Mouse (Mus musculus) liver, postnatal 0 days (tissue): Measurements from ENCODE around the gene Nup62. TPM values are rescaled to one million over a fixed set of nuclear protein-coding genes. Genes with fewer than 3 reads are reported as not detected.
A peak's percentile ranks its signal among the peaks of the same experiment; 100 is the strongest.

ENCODE experiments used
- ATAC-seq: fragments of 200-750 bp; cut with Nextera tagmentation; 2 replicates; pipeline ENCODE4 v1.8.0; 2017; ENCODE audit warnings: mild to moderate bottlenecking, moderate library complexity
- DNase-seq: peaks from one replicate; pipeline ENCODE4 v3.0.0-alpha.2; 2016
- H3K27ac ChIP-seq: fragments of 300-500 bp; sonication (generic); 2 replicates; pipeline ENCODE4 v1.5.1; 2014; ENCODE audit warnings: antibody characterized with exemption, moderate library complexity, mild to moderate bottlenecking, low read depth
- H3K27me3 ChIP-seq: fragments of 300-500 bp; sonication (generic); 2 replicates; pipeline ENCODE4 v1.6.1; 2014; ENCODE audit warnings: low read length, control low read depth, mixed read lengths; ENCODE audit not compliant: insufficient read depth
- H3K36me3 ChIP-seq: fragments of 300-500 bp; sonication (generic); replicated peaks from 2 replicates; pipeline ENCODE4 v1.6.1; 2014; ENCODE audit warnings: mild to moderate bottlenecking, control low read depth, low read length, moderate library complexity, mixed read lengths; ENCODE audit not compliant: insufficient read depth
- H3K4me1 ChIP-seq: fragments of 300-500 bp; sonication (generic); 2 replicates; pipeline ENCODE4 v1.6.1; 2014; ENCODE audit warnings: antibody characterized with exemption, mild to moderate bottlenecking, control low read depth; ENCODE audit not compliant: insufficient read depth
- H3K4me2 ChIP-seq: fragments of 300-500 bp; sonication (generic); 2 replicates; pipeline ENCODE4 v1.6.1; 2014; ENCODE audit warnings: low read depth, mild to moderate bottlenecking, low read length, moderate library complexity, mixed read lengths
- H3K4me3 ChIP-seq: fragments of 300-500 bp; sonication (generic); 2 replicates; pipeline ENCODE4 v1.5.1; 2014; ENCODE audit warnings: low read depth, low read length
- H3K9ac ChIP-seq: fragments of 300-500 bp; sonication (generic); replicated peaks from 2 replicates; pipeline ENCODE4 v1.6.1; 2014; ENCODE audit warnings: mild to moderate bottlenecking, moderate library complexity
- H3K9me3 ChIP-seq: fragments of 300-500 bp; sonication (generic); 2 replicates; pipeline ENCODE4 v1.6.1; 2016; ENCODE audit warnings: mild to moderate bottlenecking, control low read depth, low read length, mixed read lengths
- CTCF ChIP-seq: sonication (generic); IDR thresholded peaks from 2 replicates; pipeline ENCODE4 v1.5.1; 2016; ENCODE audit warnings: antibody characterized with exemption, low read depth
- EP300 ChIP-seq: IDR thresholded peaks from 2 replicates; pipeline ENCODE4 v1.6.1; 2016; ENCODE audit warnings: antibody characterized with exemption, low read depth, mild to moderate bottlenecking
- WGBS: fragments of 180-500 bp; shearing (Covaris S2); extraction: QIAGEN DNeasy Blood & Tissue Kit; methylation state at CpG from one replicate; pipeline ENCODE4 v1.1.7; 2014; ENCODE audit not compliant: insufficient replicate concordance; 5-methylcytosine and 5-hydroxymethylcytosine counted together
- polyA plus RNA-seq: library from polyadenylated mRNA; unstranded; fragments of >200 nt; fragmentation: Nextera tagmentation; extraction: Ambion mirVana; gene quantifications from 2 replicates; pipeline ENCODE4 v1.2.1, GENCODE M21; 2015

Gene Nup62
- polyA plus RNA-seq, 1 experiment from 2014 or later = 21.4 TPM

DNA sequence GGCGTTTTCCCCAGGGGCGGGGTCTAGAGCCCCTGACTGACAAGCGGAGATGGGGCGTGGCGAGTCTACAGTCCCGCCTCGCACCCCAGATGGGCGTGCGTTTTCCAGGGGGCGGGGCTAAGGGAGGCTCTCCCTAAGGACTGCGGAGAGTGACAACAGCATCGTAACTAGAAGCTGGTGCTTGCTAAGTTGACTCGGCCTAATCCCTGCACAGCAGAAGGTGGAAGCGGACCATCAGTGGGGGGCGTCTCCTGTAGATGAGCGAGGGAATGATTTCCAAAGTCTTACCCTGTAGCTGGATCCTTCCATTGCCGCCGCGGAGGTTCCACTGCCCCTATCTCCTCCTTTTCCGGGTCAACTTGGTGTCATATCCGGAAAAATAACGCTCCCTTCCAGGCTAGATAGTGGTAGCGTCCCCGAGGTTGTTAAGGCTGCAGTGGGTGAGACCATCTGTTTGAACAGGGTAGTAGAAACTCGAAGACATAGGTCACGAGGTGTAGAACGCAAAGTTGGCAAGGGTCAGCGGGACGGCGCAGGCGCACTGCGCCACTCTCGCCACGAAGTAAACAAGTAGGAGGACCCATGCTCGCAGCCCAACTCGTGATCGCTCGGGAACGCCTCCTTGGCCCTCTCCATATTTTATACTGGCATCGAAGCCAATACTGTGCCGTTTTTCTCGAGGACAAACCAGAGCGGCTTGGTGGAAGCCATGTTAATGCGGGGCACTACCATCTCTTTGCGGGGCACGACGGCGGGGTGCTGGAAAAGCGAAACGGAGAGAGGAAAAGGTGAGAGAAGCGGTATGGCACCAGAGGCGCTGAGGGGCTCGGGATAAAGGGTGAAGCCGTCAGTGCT is 32.9 kb downstream of the Nup62 start, which contains the start of the genes Akt1s1 and Tbc1d17:
Gene Akt1s1 (plus strand): TSS at position 431 of the 855 bp plus-strand sequence.
Gene Tbc1d17 (minus strand): TSS at position 519 of the 855 bp plus-strand sequence.
- H3K36me3 ChIP-seq = peaks cover 30% of the 10 kb centered on the region
- peak within 1 kb of the TSS; percentile 80 for H3K4me3 ChIP-seq
- H3K4me2 ChIP-seq = peak within 1 kb of the TSS; percentile 75
- peak; percentile 97 for DNase-seq
- H3K27ac ChIP-seq = peak within 1 kb of the TSS; percentile 99
- peak; percentile 85 for ATAC-seq
- 0 out of 2 replicates have a peak, but pooled peaks have one; percentile 7 for TF ChIP-seq CTCF
- TF ChIP-seq EP300 = peak; percentile 44
- H3K4me1 ChIP-seq = peaks cover 35% of the 10 kb centered on the region
- no peaks in the 10 kb centered on the region for H3K9me3 ChIP-seq
- under 1% methylated on average over 54 of the region's 54 CpGs for whole genome bisulfite sequencing
- H3K27me3 ChIP-seq = no peaks in the 10 kb centered on the region
- peak within 1 kb of the TSS; percentile 81 for H3K9ac ChIP-seq

DNA sequence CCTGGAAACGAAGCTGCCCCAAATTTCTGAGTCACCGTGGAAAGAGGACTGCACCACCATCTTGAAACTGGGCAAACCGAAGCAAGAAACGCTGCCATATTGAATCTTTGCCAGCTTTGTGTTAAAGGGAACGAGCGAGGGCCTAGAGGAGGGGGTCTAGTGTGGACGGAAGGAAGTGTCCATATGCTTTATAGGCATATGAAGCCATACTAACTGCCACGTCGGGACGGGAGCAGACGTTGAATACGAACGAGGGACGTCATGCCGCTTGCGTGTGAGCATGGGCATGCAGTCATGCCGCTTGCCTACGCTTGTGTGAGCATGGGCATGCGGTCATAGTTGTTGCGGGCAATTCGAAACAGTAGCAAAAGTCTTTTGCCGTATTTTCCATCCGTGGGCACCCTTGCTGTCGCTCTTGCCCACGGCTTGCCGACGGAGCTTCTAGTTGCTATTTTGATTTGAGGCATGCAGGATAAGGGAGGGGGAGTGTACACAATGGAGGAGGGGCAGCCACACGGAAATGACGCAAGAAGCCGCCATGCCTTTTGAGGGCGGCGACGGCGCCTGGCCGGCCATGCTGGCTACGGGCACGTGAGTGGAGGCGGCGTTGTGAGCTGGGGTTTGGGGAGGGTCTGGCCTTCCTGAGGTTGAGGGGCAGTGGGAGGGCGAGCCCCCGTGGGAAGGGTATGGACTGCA is 33.7 kb downstream of the Nup62 start:
- DNase-seq = peak; percentile 92
- Histone ChIP-seq H3K4me3 (peak overlapping the region; percentile 80), H3K27me3 (no peaks in the 10 kb centered on the region), H3K9me3 (no peaks in the 10 kb centered on the region), H3K9ac (peak overlapping the region; percentile 81), H3K4me2 (peak overlapping the region; percentile 75), H3K36me3 (peaks cover 22% of the 10 kb centered on the region), H3K27ac (peak overlapping the region; percentile 99), H3K4me1 (peaks cover 39% of the 10 kb centered on the region)
- ATAC-seq = peak; percentile 57
- WGBS = under 1% methylated on average over 41 of the region's 41 CpGs
- TF ChIP-seq EP300 (no peak), CTCF (no peak)

DNA sequence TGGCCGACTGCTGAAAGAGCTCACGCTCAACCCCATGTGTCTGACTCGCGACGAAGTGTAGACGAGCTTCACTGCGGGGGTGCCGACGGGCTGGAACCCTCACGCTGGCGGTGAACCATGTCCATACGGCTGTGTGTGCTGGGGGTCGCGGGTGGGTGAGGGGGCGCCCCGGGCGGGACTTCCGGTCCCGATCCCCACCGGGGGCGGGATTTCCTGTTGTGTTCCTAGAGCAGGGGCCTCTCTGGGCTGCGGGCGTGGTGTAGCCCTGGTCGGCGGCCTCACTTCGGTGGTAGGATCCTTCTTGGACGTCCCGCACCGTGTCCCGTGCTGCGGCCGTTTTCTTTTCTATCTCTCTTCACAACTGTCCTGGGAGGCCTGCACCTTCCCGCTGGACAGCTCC is 34.3 kb downstream of the Nup62 start:
- peak overlapping the region; percentile 81 for H3K9ac ChIP-seq
- H3K36me3 ChIP-seq = peaks cover 18% of the 10 kb centered on the region
- no peak for TF ChIP-seq CTCF
- no peak for TF ChIP-seq EP300
- WGBS = 2% methylated on average over 33 of the region's 33 CpGs
- H3K9me3 ChIP-seq = no peaks in the 10 kb centered on the region
- ATAC-seq = peak; percentile 17
- peak overlapping the region; percentile 75 for H3K4me2 ChIP-seq
- no peaks in the 10 kb centered on the region for H3K27me3 ChIP-seq
- peak; percentile 86 for DNase-seq
- H3K4me1 ChIP-seq = peaks cover 42% of the 10 kb centered on the region
- peak overlapping the region; percentile 80 for H3K4me3 ChIP-seq
- peak overlapping the region; percentile 99 for H3K27ac ChIP-seq

DNA sequence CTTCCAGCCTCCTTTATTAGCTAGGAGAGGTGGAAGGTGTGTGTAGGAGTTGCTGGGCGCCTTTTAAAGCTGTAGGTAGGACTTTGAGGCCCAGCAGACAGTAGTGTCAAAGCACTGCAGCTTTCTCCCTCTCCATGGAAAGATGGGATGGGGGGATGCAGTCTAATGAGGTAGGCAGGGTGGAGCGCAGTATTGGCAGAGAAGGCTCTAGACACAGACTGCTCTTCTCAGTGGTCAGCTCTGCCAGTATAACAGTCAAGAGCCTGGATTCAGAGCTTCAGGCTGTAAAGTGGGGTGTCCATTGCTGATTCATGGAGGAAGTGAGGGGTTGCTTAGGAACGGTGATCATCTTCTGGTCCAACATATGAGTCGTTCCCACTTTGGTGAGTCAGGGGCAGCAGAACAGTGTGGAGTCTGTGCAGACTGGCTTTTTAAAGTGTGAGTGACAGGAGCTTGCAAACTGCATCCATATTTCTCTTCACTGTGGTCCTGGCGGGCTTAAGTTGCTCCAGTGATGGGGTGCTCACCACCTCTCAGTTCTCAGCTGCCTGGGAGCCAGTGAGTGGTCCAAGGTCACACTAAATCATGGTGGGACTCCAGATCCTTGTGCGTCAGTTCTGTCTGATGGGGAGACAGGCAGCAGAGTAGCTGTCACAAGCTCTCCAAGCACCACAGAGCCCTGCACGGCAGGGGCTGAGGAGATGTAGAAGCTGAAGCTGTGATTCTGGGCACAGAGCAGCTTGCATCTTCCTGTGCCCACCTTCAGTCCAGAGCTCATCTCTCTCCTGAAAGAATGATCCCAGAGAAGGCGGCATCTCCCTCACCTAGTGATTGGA is 35.1 kb downstream of the Nup62 start:
- H3K4me1 ChIP-seq = peaks cover 51% of the 10 kb centered on the region

DNA sequence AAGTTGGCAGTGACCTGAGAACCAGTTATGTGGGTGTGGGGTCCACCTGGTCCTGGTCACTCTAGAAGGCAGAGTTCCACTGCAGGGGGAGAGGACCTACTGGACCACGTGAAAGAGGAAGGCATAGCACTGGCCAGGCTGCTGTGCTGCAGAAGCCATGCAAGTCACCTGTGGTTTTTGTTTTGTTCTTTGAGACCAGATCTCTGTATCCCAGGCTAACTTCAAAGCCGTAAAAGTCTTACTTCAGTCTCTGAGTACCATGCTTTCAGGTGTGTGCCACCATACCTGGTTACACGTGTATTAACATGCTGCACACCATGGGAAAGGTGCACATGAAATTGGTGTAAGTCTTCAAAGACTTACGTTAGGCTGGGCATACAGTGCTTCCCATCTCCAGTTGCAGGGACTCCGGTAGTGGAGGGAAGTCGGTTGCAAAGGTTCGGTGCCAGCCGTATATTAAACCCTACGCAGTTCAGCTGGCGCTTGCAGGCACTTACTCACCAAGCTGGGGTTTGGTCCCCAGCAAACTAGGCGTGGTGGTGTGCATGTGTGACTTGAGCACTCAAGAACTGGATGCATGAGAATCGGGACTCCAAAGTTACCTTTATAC is 35.8 kb downstream of the Nup62 start:
- TF ChIP-seq CTCF = no peak
- TF ChIP-seq EP300 = no peak
- DNase-seq (no peak), ATAC-seq (no peak)
- Histone ChIP-seq H3K4me1 (peaks cover 58% of the 10 kb centered on the region), H3K36me3 (0 out of 2 replicates have a peak, but pooled peaks cover 2% of the 10 kb centered on the region), H3K27ac (no peak overlapping the region), H3K4me2 (peak overlapping the region; percentile 75; the same call in 1 of the 2 replicates), H3K9me3 (no peaks in the 10 kb centered on the region), H3K27me3 (no peaks in the 10 kb centered on the region), H3K9ac (no peak overlapping the region), H3K4me3 (no peak overlapping the region)
- WGBS = 85% methylated on average over 12 of the region's 12 CpGs

More for the DNA sequence above, 35.1 kb downstream of the Nup62 start:
- TF ChIP-seq CTCF (no peak), EP300 (no peak)
- Histone ChIP-seq H3K4me2 (peak overlapping the region; percentile 75), H3K36me3 (peaks cover 9% of the 10 kb centered on the region), H3K27ac (peak overlapping the region; percentile 99), H3K9ac (peak overlapping the region; percentile 81), H3K4me3 (peak overlapping the region; percentile 80), H3K27me3 (no peaks in the 10 kb centered on the region), H3K9me3 (no peaks in the 10 kb centered on the region)
- no peak for DNase-seq
- ATAC-seq = no peak
- 65% methylated on average over 8 of the region's 8 CpGs for WGBS
